Mouse (Mus musculus): Measurements from ENCODE around the gene Steap3.
A peak's percentile ranks its signal among the peaks of the same experiment; 100 is the strongest.

Gene Steap3

GRCm38 (mm10) chr1:120258744-120259143 lies 13.8 kb downstream of the Steap3 start:
- H3K36me3 ChIP-seq (ENCODE audit: insufficient read depth, low read length), result no peaks in the 10 kb centered on the region
- peaks cover 40% of the 10 kb centered on the region for H3K4me1 ChIP-seq (replicated peaks; ENCODE audit: low read depth, low read length)
- H3K4me3 ChIP-seq (replicated peaks; ENCODE audit: low read length), result peak overlapping the region; percentile 51
- H3K27me3 ChIP-seq (ENCODE audit: insufficient read depth, low read length), result peaks cover 14% of the 10 kb centered on the region
- H3K9me3 ChIP-seq (ENCODE audit: low read length), result no peaks in the 10 kb centered on the region
- TF ChIP-seq CTCF (conservative IDR thresholded peaks at IDR 0.05; ENCODE audit: low read length), result no peak
- TF ChIP-seq NANOG (IDR thresholded peaks at IDR 0.05; ENCODE audit: borderline replicate concordance, low read length), result no peak
- TF ChIP-seq POU5F1 (IDR thresholded peaks at IDR 0.05; ENCODE audit: borderline replicate concordance, low read length), result no peak

- H3K9me3 ChIP-seq (ENCODE audit: low read length), result no peaks in the 10 kb centered on the region
- H3K4me3 ChIP-seq (replicated peaks; ENCODE audit: low read length), result peak overlapping the region; percentile 51; the same call in 1 of the 2 replicates
- H3K4me1 ChIP-seq (replicated peaks; ENCODE audit: low read depth, low read length), result peaks cover 36% of the 10 kb centered on the region
- peaks cover 9% of the 10 kb centered on the region for H3K27me3 ChIP-seq (ENCODE audit: insufficient read depth, low read length)
- TF ChIP-seq CTCF (conservative IDR thresholded peaks at IDR 0.05; ENCODE audit: low read length), result no peak
- TF ChIP-seq NANOG (IDR thresholded peaks at IDR 0.05; ENCODE audit: borderline replicate concordance, low read length), result no peak
- no peak for TF ChIP-seq POU5F1 (IDR thresholded peaks at IDR 0.05; ENCODE audit: borderline replicate concordance, low read length)
- no peaks in the 10 kb centered on the region for H3K36me3 ChIP-seq (ENCODE audit: insufficient read depth, low read length)
Measured at GRCm38 (mm10) chr1:120258245-120258644, 14.3 kb downstream of the Steap3 start.

- Histone ChIP-seq H3K4me3 (replicated peaks; ENCODE audit: low read length) (no peak overlapping the region), H3K36me3 (ENCODE audit: insufficient read depth, low read length) (no peaks in the 10 kb centered on the region), H3K27me3 (ENCODE audit: insufficient read depth, low read length) (no peaks in the 10 kb centered on the region), H3K4me1 (replicated peaks; ENCODE audit: low read depth, low read length) (peaks cover 39% of the 10 kb centered on the region), H3K9me3 (ENCODE audit: low read length) (no peaks in the 10 kb centered on the region)
- TF ChIP-seq NANOG (IDR thresholded peaks at IDR 0.05; ENCODE audit: borderline replicate concordance, low read length), result no peak
- TF ChIP-seq CTCF (conservative IDR thresholded peaks at IDR 0.05; ENCODE audit: low read length), result no peak
- TF ChIP-seq POU5F1 (IDR thresholded peaks at IDR 0.05; ENCODE audit: borderline replicate concordance, low read length), result no peak
Measured at GRCm38 (mm10) chr1:120253751-120254150, 18.8 kb downstream of the Steap3 start.

GRCm38 (mm10) chr1:120252519-120253160 lies 19.9 kb downstream of the Steap3 start:
- Histone ChIP-seq H3K4me1 (replicated peaks; ENCODE audit: low read depth, low read length) (peaks cover 34% of the 10 kb centered on the region), H3K36me3 (ENCODE audit: insufficient read depth, low read length) (no peaks in the 10 kb centered on the region), H3K27me3 (ENCODE audit: insufficient read depth, low read length) (no peaks in the 10 kb centered on the region), H3K4me3 (replicated peaks; ENCODE audit: low read length) (no peak overlapping the region), H3K9me3 (ENCODE audit: low read length) (no peaks in the 10 kb centered on the region)
- TF ChIP-seq NANOG (IDR thresholded peaks at IDR 0.05; ENCODE audit: borderline replicate concordance, low read length) (no peak), CTCF (conservative IDR thresholded peaks at IDR 0.05; ENCODE audit: low read length) (peak; percentile 58)

GRCm38 (mm10) chr1:120251193-120251592 lies 21.3 kb downstream of the Steap3 start:
- TF ChIP-seq POU5F1 (IDR thresholded peaks at IDR 0.05; ENCODE audit: borderline replicate concordance, low read length) (no peak), CTCF (conservative IDR thresholded peaks at IDR 0.05; ENCODE audit: low read length) (no peak), NANOG (IDR thresholded peaks at IDR 0.05; ENCODE audit: borderline replicate concordance, low read length) (no peak)
- peaks cover 34% of the 10 kb centered on the region for H3K4me1 ChIP-seq (replicated peaks; ENCODE audit: low read depth, low read length)
- no peaks in the 10 kb centered on the region for H3K9me3 ChIP-seq (ENCODE audit: low read length)
- no peaks in the 10 kb centered on the region for H3K36me3 ChIP-seq (ENCODE audit: insufficient read depth, low read length)
- no peaks in the 10 kb centered on the region for H3K27me3 ChIP-seq (ENCODE audit: insufficient read depth, low read length)
- no peak overlapping the region for H3K4me3 ChIP-seq (replicated peaks; ENCODE audit: low read length)

GRCm38 (mm10) chr1:120250586-120250985 lies 21.9 kb downstream of the Steap3 start:
- Histone ChIP-seq H3K9me3 (ENCODE audit: low read length) (no peaks in the 10 kb centered on the region), H3K36me3 (ENCODE audit: insufficient read depth, low read length) (no peaks in the 10 kb centered on the region), H3K27me3 (ENCODE audit: insufficient read depth, low read length) (no peaks in the 10 kb centered on the region), H3K4me1 (replicated peaks; ENCODE audit: low read depth, low read length) (peaks cover 41% of the 10 kb centered on the region), H3K4me3 (replicated peaks; ENCODE audit: low read length) (no peak overlapping the region)
- TF ChIP-seq CTCF (conservative IDR thresholded peaks at IDR 0.05; ENCODE audit: low read length), result no peak
- TF ChIP-seq POU5F1 (IDR thresholded peaks at IDR 0.05; ENCODE audit: borderline replicate concordance, low read length), result no peak
- TF ChIP-seq NANOG (IDR thresholded peaks at IDR 0.05; ENCODE audit: borderline replicate concordance, low read length), result no peak

- Histone ChIP-seq H3K27me3 (ENCODE audit: insufficient read depth, low read length) (no peaks in the 10 kb centered on the region), H3K4me1 (replicated peaks; ENCODE audit: low read depth, low read length) (peaks cover 47% of the 10 kb centered on the region), H3K4me3 (replicated peaks; ENCODE audit: low read length) (no peak overlapping the region), H3K36me3 (ENCODE audit: insufficient read depth, low read length) (no peaks in the 10 kb centered on the region), H3K9me3 (ENCODE audit: low read length) (no peaks in the 10 kb centered on the region)
- no peak for TF ChIP-seq CTCF (conservative IDR thresholded peaks at IDR 0.05; ENCODE audit: low read length)
- TF ChIP-seq POU5F1 (IDR thresholded peaks at IDR 0.05; ENCODE audit: borderline replicate concordance, low read length), result no peak
- TF ChIP-seq NANOG (IDR thresholded peaks at IDR 0.05; ENCODE audit: borderline replicate concordance, low read length), result no peak
Measured at GRCm38 (mm10) chr1:120249842-120250241, 22.7 kb downstream of the Steap3 start.

- TF ChIP-seq CTCF (conservative IDR thresholded peaks at IDR 0.05; ENCODE audit: low read length) (no peak), NANOG (IDR thresholded peaks at IDR 0.05; ENCODE audit: borderline replicate concordance, low read length) (no peak), POU5F1 (IDR thresholded peaks at IDR 0.05; ENCODE audit: borderline replicate concordance, low read length) (no peak)
- Histone ChIP-seq H3K9me3 (ENCODE audit: low read length) (no peaks in the 10 kb centered on the region), H3K36me3 (ENCODE audit: insufficient read depth, low read length) (peaks cover 7% of the 10 kb centered on the region; the same call in 1 of the 2 replicates), H3K4me3 (replicated peaks; ENCODE audit: low read length) (no peak overlapping the region), H3K4me1 (replicated peaks; ENCODE audit: low read depth, low read length) (peaks cover 50% of the 10 kb centered on the region), H3K27me3 (ENCODE audit: insufficient read depth, low read length) (no peaks in the 10 kb centered on the region)
Measured at GRCm38 (mm10) chr1:120248156-120248555, 24.3 kb downstream of the Steap3 start.

- no peaks in the 10 kb centered on the region for H3K9me3 ChIP-seq (ENCODE audit: low read length)
- peaks cover 13% of the 10 kb centered on the region; the same call in 1 of the 2 replicates for H3K36me3 ChIP-seq (ENCODE audit: insufficient read depth, low read length)
- no peak overlapping the region for H3K4me3 ChIP-seq (replicated peaks; ENCODE audit: low read length)
- H3K27me3 ChIP-seq (ENCODE audit: insufficient read depth, low read length), result no peaks in the 10 kb centered on the region
- H3K4me1 ChIP-seq (replicated peaks; ENCODE audit: low read depth, low read length), result peaks cover 44% of the 10 kb centered on the region
- no peak for TF ChIP-seq POU5F1 (IDR thresholded peaks at IDR 0.05; ENCODE audit: borderline replicate concordance, low read length)
- TF ChIP-seq CTCF (conservative IDR thresholded peaks at IDR 0.05; ENCODE audit: low read length), result no peak
- no peak for TF ChIP-seq NANOG (IDR thresholded peaks at IDR 0.05; ENCODE audit: borderline replicate concordance, low read length)
Measured at GRCm38 (mm10) chr1:120247351-120247750, 25.2 kb downstream of the Steap3 start.
